Mouse (Mus musculus) monocyte, adult 2 months (primary cell): ENCODE results near the gene Slc16a3.
A peak's percentile ranks its signal among the peaks of the same experiment; 100 is the strongest.

ENCODE experiments used
- DNase-seq, 2 experiments: peaks; one replicate each; pipeline ENCODE4 v3.0.0; 2022; ENCODE audit warnings: low spot score in 2 of 2, low read depth in 1 of 2

Gene Slc16a3

GRCm38 (mm10) chr11:120948861-120949851 is 876 bp downstream of the Slc16a3 start:
- peak in 1 of 2 experiments; percentile 49 for DNase-seq

GRCm38 (mm10) chr11:120949863-120950262 is 1.6 kb downstream of the Slc16a3 start:
- no peak for DNase-seq

- DNase-seq, result peak; percentile 77
These were observed 2.3 kb downstream of the Slc16a3 start for GRCm38 (mm10) chr11:120950281-120951202.

GRCm38 (mm10) chr11:120951237-120951636 is 3.0 kb downstream of the Slc16a3 start:
- no peak for DNase-seq

- DNase-seq, result no peak
These were observed 3.8 kb downstream of the Slc16a3 start for GRCm38 (mm10) chr11:120951731-120952730.

GRCm38 (mm10) chr11:120954936-120955335 is 6.7 kb downstream of the Slc16a3 start:
- DNase-seq, result no peak

- DNase-seq, result no peak
These were observed 7.4 kb downstream of the Slc16a3 start for GRCm38 (mm10) chr11:120955701-120956100.

GRCm38 (mm10) chr11:120957052-120957451 is 8.8 kb downstream of the Slc16a3 start:
- DNase-seq, result no peak

GRCm38 (mm10) chr11:120957731-120958257 is 9.5 kb downstream of the Slc16a3 start:
- peak in 1 of 2 experiments; percentile 50 for DNase-seq

- DNase-seq, result no peak
These were observed 10.8 kb downstream of the Slc16a3 start for GRCm38 (mm10) chr11:120959066-120959465.

- no peak for DNase-seq
These were observed 11.3 kb downstream of the Slc16a3 start for GRCm38 (mm10) chr11:120959564-120959963.

GRCm38 (mm10) chr11:120960248-120960647 is 12.0 kb downstream of the Slc16a3 start:
- no peak for DNase-seq

- DNase-seq, result no peak
These were observed 13.3 kb downstream of the Slc16a3 start for GRCm38 (mm10) chr11:120961594-120961993.

- no peak for DNase-seq
These were observed 13.9 kb downstream of the Slc16a3 start for GRCm38 (mm10) chr11:120962050-120962771.

- no peak for DNase-seq
These were observed 14.6 kb downstream of the Slc16a3 start for GRCm38 (mm10) chr11:120962909-120963308.

- no peak for DNase-seq
These were observed 16.2 kb downstream of the Slc16a3 start for GRCm38 (mm10) chr11:120964195-120965157.

- no peak for DNase-seq
These were observed 17.3 kb downstream of the Slc16a3 start for GRCm38 (mm10) chr11:120965587-120965986.

- DNase-seq, result no peak
These were observed 21.5 kb downstream of the Slc16a3 start for GRCm38 (mm10) chr11:120969742-120970141.
